Mouse (Mus musculus) heart, postnatal 0 days (tissue): Measurements from ENCODE around the gene Foxn3.

Experiments
- CTCF ChIP-seq: IDR thresholded peaks from 2 replicates; pipeline ENCODE4 v1.5.1; 2016; ENCODE audit warnings: antibody characterized with exemption, control low read depth, low read depth
- EP300 ChIP-seq: IDR thresholded peaks from 2 replicates; pipeline ENCODE4 v1.6.1; 2016; ENCODE audit warnings: antibody characterized with exemption, low read depth

- no peak for TF ChIP-seq EP300
- no peak for TF ChIP-seq CTCF
Observed at GRCm38 (mm10) chr12:99285199-99285598, 278.2 kb downstream of the Foxn3 start.
